Mouse (Mus musculus): ENCODE results near the gene Fbxl5.

Fbxl5 gene

GRCm38 (mm10) chr5:43827366-43827765 lies 5.9 kb upstream of the Fbxl5 start:
- no peak for DNase-seq

- no peak for DNase-seq
Observed at GRCm38 (mm10) chr5:43826883-43827282, 5.4 kb upstream of the Fbxl5 start.

GRCm38 (mm10) chr5:43824580-43824979 lies 3.1 kb upstream of the Fbxl5 start:
- no peak for DNase-seq

- no peak for DNase-seq
Observed at GRCm38 (mm10) chr5:43822824-43823223, 1.4 kb upstream of the Fbxl5 start.

GRCm38 (mm10) chr5:43822199-43822598 lies 761 bp upstream of the Fbxl5 start:
- DNase-seq = no peak

- DNase-seq = peak; percentile 67 to 73
Observed at GRCm38 (mm10) chr5:43820785-43821184, 653 bp downstream of the Fbxl5 start.

- DNase-seq = peak; percentile 40 to 49
Observed at GRCm38 (mm10) chr5:43818695-43819094, 2.7 kb downstream of the Fbxl5 start, which contains the start of gene Bst1. Gene Bst1 (plus strand): TSS chr5:43818885.

- no peak for DNase-seq
Observed at GRCm38 (mm10) chr5:43815769-43816168, 5.7 kb downstream of the Fbxl5 start.

- DNase-seq = no peak
Observed at GRCm38 (mm10) chr5:43814536-43814935, 6.9 kb downstream of the Fbxl5 start.

GRCm38 (mm10) chr5:43810427-43811062 lies 10.9 kb downstream of the Fbxl5 start:
- DNase-seq = no peak

GRCm38 (mm10) chr5:43807744-43808696 lies 13.4 kb downstream of the Fbxl5 start:
- peak; percentile 78 to 86 for DNase-seq

- no peak for DNase-seq
Observed at GRCm38 (mm10) chr5:43806914-43807313, 14.5 kb downstream of the Fbxl5 start.

GRCm38 (mm10) chr5:43806340-43806739 lies 15.1 kb downstream of the Fbxl5 start:
- DNase-seq = no peak

GRCm38 (mm10) chr5:43805401-43805800 lies 16.0 kb downstream of the Fbxl5 start:
- DNase-seq = no peak

GRCm38 (mm10) chr5:43801798-43802197 lies 19.6 kb downstream of the Fbxl5 start:
- DNase-seq = no peak

GRCm38 (mm10) chr5:43801253-43801652 lies 20.2 kb downstream of the Fbxl5 start:
- DNase-seq = no peak

- DNase-seq = no peak
Observed at GRCm38 (mm10) chr5:43800700-43801099, 20.7 kb downstream of the Fbxl5 start.

GRCm38 (mm10) chr5:43799530-43799929 lies 21.9 kb downstream of the Fbxl5 start:
- DNase-seq = peak in 1 of 2 experiments; percentile 35

- DNase-seq = no peak
Observed at GRCm38 (mm10) chr5:43792354-43792753, 29.1 kb downstream of the Fbxl5 start.

- DNase-seq = peak; percentile 21 to 65
Observed at GRCm38 (mm10) chr5:43787976-43788752, 33.3 kb downstream of the Fbxl5 start.

GRCm38 (mm10) chr5:43786607-43787006 lies 34.8 kb downstream of the Fbxl5 start:
- no peak for DNase-seq

GRCm38 (mm10) chr5:43783996-43784395 lies 37.4 kb downstream of the Fbxl5 start:
- no peak for DNase-seq
